Mouse (Mus musculus): ENCODE measurements around the gene Gm15127. TPM values are rescaled to one million over a fixed set of nuclear protein-coding genes. Genes with fewer than 3 reads are reported as not detected.
"Not testable (repeated sequence)": the region's sequence is repeated elsewhere in the genome, so short reads cannot be mapped to it uniquely, and the experiment has no call there.

Gm15127 gene
- not detected for polyA plus RNA-seq (2021)

- DNase-seq (ENCODE audit: low read depth, low spot score); in situ Hi-C loops (cut with MboI; ENCODE audit: low pct_unique_long_range_greater_than_20kb); H3K27me3 ChIP-seq; ATAC-seq; POLR2A ChIA-PET; CTCF ChIA-PET: not testable (repeated sequence)
Observed at GRCm38 (mm10) chrX:148663298-148663697, at the start of gene Gm15127. Gene Gm15127, plus strand, starts transcription at chrX:148663598.

- in situ Hi-C loops (cut with MboI; ENCODE audit: low pct_unique_long_range_greater_than_20kb); POLR2A ChIA-PET; CTCF ChIA-PET: not testable (repeated sequence)
Observed at GRCm38 (mm10) chrX:148615053-148615452, 48.3 kb upstream of the Gm15127 start, which contains the start of gene Gm8334. Gene Gm8334, minus strand, starts transcription at chrX:148615153.

GRCm38 (mm10) chrX:148676290-148676689, 12.9 kb downstream of the Gm15127 start:
- POLR2A ChIA-PET; ATAC-seq; DNase-seq (ENCODE audit: low read depth, low spot score); H3K27me3 ChIP-seq; CTCF ChIA-PET; in situ Hi-C loops (cut with MboI; ENCODE audit: low pct_unique_long_range_greater_than_20kb): not testable (repeated sequence)

More at GRCm38 (mm10) chrX:148615053-148615452, 48.3 kb upstream of the Gm15127 start, which contains the start of gene Gm8334:
- ATAC-seq; DNase-seq (ENCODE audit: low read depth, low spot score); H3K27me3 ChIP-seq: not testable (repeated sequence)

Other genes with a start within 250 kb of the Gm15127 start
- not detected for gene Gm15114, start 174.6 kb upstream of the Gm15127 start, polyA plus RNA-seq (2021)
- gene Gm8334, start 48.4 kb upstream of the Gm15127 start, polyA plus RNA-seq (2021), result not detected
- gene Luzp4, start 194.0 kb downstream of the Gm15127 start, polyA plus RNA-seq (2021), result not detected

Data from Patski (cell line).